Mouse (Mus musculus) limb, embryonic 14.5 days (tissue): Measurements from ENCODE around the gene Brd3. TPM values are rescaled to one million over a fixed set of nuclear protein-coding genes. Genes with fewer than 3 reads are reported as not detected.

Experiments
- ATAC-seq: fragments of 200-750 bp; cut with Nextera tagmentation; 2 replicates; pipeline ENCODE4 v1.8.0; 2017; ENCODE audit warnings: low read depth, moderate number of reproducible peaks, moderate TSS enrichment; ENCODE audit not compliant: low FRiP score
- DNase-seq: peaks from one replicate; pipeline ENCODE4 v3.0.0-alpha.2; 2015; ENCODE audit warnings: low spot score
- H3K27ac ChIP-seq: fragments of 300-500 bp; sonication (generic); replicated peaks from 2 replicates; pipeline ENCODE4 v1.5.1; 2014; ENCODE audit warnings: low read depth, mild to moderate bottlenecking, low read length, moderate library complexity, mixed read lengths
- H3K27me3 ChIP-seq: fragments of 300-500 bp; sonication (generic); 2 replicates; pipeline ENCODE4 v1.6.1; 2014; ENCODE audit warnings: low read length, mixed read lengths; ENCODE audit not compliant: control insufficient read depth, insufficient read depth
- H3K36me3 ChIP-seq: fragments of 300-500 bp; sonication (generic); 2 replicates; pipeline ENCODE4 v1.6.1; 2014; ENCODE audit warnings: mild to moderate bottlenecking, low read length, moderate library complexity, mixed read lengths; ENCODE audit not compliant: control insufficient read depth, insufficient read depth
- H3K4me1 ChIP-seq: fragments of 300-500 bp; sonication (generic); 2 replicates; pipeline ENCODE4 v1.6.1; 2014; ENCODE audit warnings: antibody characterized with exemption, low read length, mixed read lengths; ENCODE audit not compliant: control insufficient read depth, insufficient read depth
- H3K4me2 ChIP-seq: fragments of 300-500 bp; sonication (generic); replicated peaks from 2 replicates; pipeline ENCODE4 v1.6.1; 2014; ENCODE audit warnings: low read depth, mild to moderate bottlenecking, low read length, moderate library complexity; ENCODE audit not compliant: severe bottlenecking
- H3K4me3 ChIP-seq: fragments of 300-500 bp; sonication (generic); replicated peaks from 2 replicates; pipeline ENCODE4 v1.5.1; 2014; ENCODE audit warnings: low read length
- H3K9ac ChIP-seq: fragments of 300-500 bp; sonication (generic); 2 replicates; pipeline ENCODE4 v1.6.1; 2014; ENCODE audit warnings: mild to moderate bottlenecking, low read depth, low read length, moderate library complexity; ENCODE audit not compliant: severe bottlenecking
- H3K9me3 ChIP-seq: fragments of 300-500 bp; sonication (generic); 2 replicates; pipeline ENCODE4 v1.6.1; 2016; ENCODE audit warnings: low read length; ENCODE audit not compliant: control insufficient read depth
- POLR2A ChIP-seq: fragments of 200-500 bp; IDR thresholded peaks from 2 replicates; pipeline ENCODE4 v1.8.0; 2012; ENCODE audit warnings: inconsistent platforms, mild to moderate bottlenecking, moderate library complexity, borderline replicate concordance; ENCODE audit not compliant: insufficient read depth, insufficient read length; ENCODE audit errors: extremely low read depth
- WGBS: fragments of 180-500 bp; shearing (Covaris S2); extraction: QIAGEN DNeasy Blood & Tissue Kit; methylation state at CpG from one replicate; pipeline ENCODE4 v1.1.7; 2014; 5-methylcytosine and 5-hydroxymethylcytosine counted together
- polyA plus RNA-seq, 2 experiments: library from polyadenylated mRNA; depleted of rRNA in 1 of 2; stranded (reverse) in 1 of 2; unstranded in 1 of 2; fragments of >200 nt; fragmentation: Nextera tagmentation in 1 of 2; extraction: Ambion mirVana in 1 of 2; gene quantifications; 2 replicates each; pipeline versions ENCODE4 v1.2.1 to v1.2.3; 2012 to 2014

Brd3 gene
- polyA plus RNA-seq, 2 experiments = 75.5 to 155 TPM

- ATAC-seq = no peak
- DNase-seq = no peak
- no peak overlapping the region for H3K4me2 ChIP-seq
- H3K4me3 ChIP-seq = no peak overlapping the region
- H3K27me3 ChIP-seq = no peaks in the 10 kb centered on the region
- no peaks in the 10 kb centered on the region for H3K36me3 ChIP-seq
- H3K27ac ChIP-seq = no peak overlapping the region
- peaks cover 5% of the 10 kb centered on the region for H3K4me1 ChIP-seq
- 82% methylated on average over 2 of the region's 2 CpGs for WGBS
- no peaks in the 10 kb centered on the region for H3K9me3 ChIP-seq
- no peak overlapping the region for H3K9ac ChIP-seq
- no peak for TF ChIP-seq POLR2A
Observed at GRCm38 (mm10) chr2:27432599-27432998, 74.9 kb downstream of the Brd3 start.

- H3K4me3 ChIP-seq = no peak overlapping the region
- no peaks in the 10 kb centered on the region for H3K27me3 ChIP-seq
- H3K27ac ChIP-seq = no peak overlapping the region
- no peak for TF ChIP-seq POLR2A
- H3K4me2 ChIP-seq = no peak overlapping the region
- no peak overlapping the region for H3K9ac ChIP-seq
- WGBS = 86% methylated on average over 7 of the region's 7 CpGs
- peaks cover 10% of the 10 kb centered on the region for H3K4me1 ChIP-seq
- no peaks in the 10 kb centered on the region for H3K9me3 ChIP-seq
- no peaks in the 10 kb centered on the region for H3K36me3 ChIP-seq
- ATAC-seq (no peak), DNase-seq (no peak)
Observed at GRCm38 (mm10) chr2:27430621-27431020, 76.8 kb downstream of the Brd3 start.

GRCm38 (mm10) chr2:27428071-27428470 lies 79.4 kb downstream of the Brd3 start:
- Histone ChIP-seq H3K27ac (no peak overlapping the region), H3K4me3 (no peak overlapping the region), H3K4me2 (no peak overlapping the region), H3K27me3 (no peaks in the 10 kb centered on the region), H3K36me3 (no peaks in the 10 kb centered on the region), H3K9ac (no peak overlapping the region), H3K4me1 (peaks cover 25% of the 10 kb centered on the region), H3K9me3 (no peaks in the 10 kb centered on the region)
- under 1% methylated on average over 4 of the region's 4 CpGs for WGBS
- no peak for TF ChIP-seq POLR2A
- ATAC-seq (no peak), DNase-seq (peak; percentile 88)

- H3K4me1 ChIP-seq = peaks cover 25% of the 10 kb centered on the region
- no peaks in the 10 kb centered on the region for H3K36me3 ChIP-seq
- H3K4me2 ChIP-seq = peak within 1 kb of the TSS; percentile 99
- H3K27ac ChIP-seq = peak within 1 kb of the TSS; percentile 70; the same call in 1 of the 2 replicates
- peak within 1 kb of the TSS; percentile 86 for H3K4me3 ChIP-seq
- H3K9me3 ChIP-seq = no peaks in the 10 kb centered on the region
- under 1% methylated on average over 32 of the region's 58 CpGs for WGBS
- DNase-seq = peak; percentile 92
- ATAC-seq = peak; percentile 94
- TF ChIP-seq POLR2A = peak; percentile 78; the same call in 1 of the 2 replicates
- H3K27me3 ChIP-seq = no peaks in the 10 kb centered on the region
- peak within 1 kb of the TSS; percentile 78 for H3K9ac ChIP-seq
Observed at GRCm38 (mm10) chr2:27426855-27427457, 80.5 kb downstream of the Brd3 start, which contains the start of gene Vav2. TSS of gene Vav2 (minus strand) at chr2:27427033.

GRCm38 (mm10) chr2:27426406-27426854 lies 81.0 kb downstream of the Brd3 start:
- Histone ChIP-seq H3K9ac (peak overlapping the region; percentile 78), H3K9me3 (no peaks in the 10 kb centered on the region), H3K4me2 (peak overlapping the region; percentile 99), H3K4me3 (peak overlapping the region; percentile 86), H3K4me1 (peaks cover 25% of the 10 kb centered on the region), H3K27ac (peak overlapping the region; percentile 70; the same call in 1 of the 2 replicates), H3K27me3 (no peaks in the 10 kb centered on the region), H3K36me3 (no peaks in the 10 kb centered on the region)
- 0% methylated on average over 12 of the region's 64 CpGs for WGBS
- TF ChIP-seq POLR2A = no peak
- DNase-seq = no peak
- ATAC-seq = peak; percentile 43
